Mouse (Mus musculus) cerebellum, adult 11-12 months (tissue): Measurements from ENCODE around the gene Cacna2d1.

Source experiments
- DNase-seq: peaks from one replicate; pipeline ENCODE4 v3.0.0; 2022

Cacna2d1 gene

DNA sequence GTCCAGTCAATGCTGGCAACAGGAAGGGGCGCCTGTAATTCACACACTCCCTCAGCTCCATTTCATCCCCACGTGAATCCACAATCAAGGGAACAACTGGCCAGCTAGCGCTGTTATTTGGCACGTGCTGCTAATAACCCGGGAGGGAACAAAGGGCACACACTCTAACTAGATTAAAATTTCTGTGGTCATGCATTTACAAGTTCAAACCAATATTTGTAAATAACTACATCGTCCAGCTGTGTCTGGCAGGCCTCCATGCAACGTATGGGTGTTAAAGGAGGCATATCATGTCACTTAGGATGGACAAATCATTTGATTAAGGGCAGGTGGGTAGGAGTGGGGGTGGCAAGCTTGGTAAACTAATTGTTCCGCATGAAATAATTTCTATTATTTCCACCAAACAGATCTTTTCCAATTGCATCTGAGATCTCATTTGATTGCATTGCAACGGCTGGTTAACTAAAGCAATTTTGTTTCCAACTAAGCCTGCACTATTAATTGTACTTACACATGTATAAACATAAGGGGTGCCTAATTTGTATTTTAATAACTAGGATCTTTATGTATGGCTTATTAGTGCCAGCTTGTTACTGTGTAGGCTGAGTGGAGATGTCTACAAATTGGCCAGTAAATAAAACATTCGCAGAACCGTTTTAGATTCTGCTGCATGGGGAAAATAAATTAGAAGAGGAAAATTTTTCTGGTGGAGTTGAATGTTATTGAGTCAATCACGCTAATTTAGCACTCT lies 231.8 kb downstream of the Cacna2d1 start:
- DNase-seq, result no peak

DNA sequence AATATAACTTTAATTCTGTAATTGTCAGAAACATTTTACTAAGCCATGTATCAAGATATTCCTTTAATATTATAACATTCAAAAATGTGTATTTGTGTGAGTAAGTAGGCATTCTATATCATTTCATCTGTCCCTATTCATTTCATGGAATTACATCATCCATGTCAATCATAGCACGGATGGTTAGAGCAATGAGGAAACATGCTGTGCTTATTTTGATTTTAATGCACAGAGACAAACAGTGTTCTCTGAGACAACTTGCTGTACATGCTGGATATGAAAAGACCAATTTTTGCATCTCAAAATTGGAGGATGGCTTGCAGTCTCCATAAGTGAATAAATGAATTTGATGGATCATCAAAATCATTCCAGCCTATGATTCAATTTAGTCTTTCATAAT lies 232.4 kb downstream of the Cacna2d1 start:
- no peak for DNase-seq

DNA sequence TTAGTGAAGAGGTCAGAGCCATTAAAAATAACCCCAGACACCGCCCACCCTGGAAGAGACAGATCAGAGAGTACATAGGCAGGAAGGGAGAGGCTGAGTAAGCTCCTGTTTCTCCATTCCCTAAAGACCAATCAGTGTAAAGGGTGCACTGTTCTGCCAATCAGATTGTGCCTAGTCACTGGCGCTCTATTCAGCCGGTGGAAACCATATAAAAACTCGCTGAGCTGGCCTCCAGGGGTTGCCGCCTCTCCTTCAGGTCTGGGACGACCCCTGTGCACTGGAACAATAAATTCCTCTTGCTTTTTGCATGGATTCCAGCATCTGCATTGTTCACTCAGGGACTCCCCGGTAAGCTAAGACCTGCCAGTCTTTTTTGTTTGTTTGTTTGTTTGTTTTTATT lies 246.6 kb downstream of the Cacna2d1 start:
- DNase-seq, result no peak

DNA sequence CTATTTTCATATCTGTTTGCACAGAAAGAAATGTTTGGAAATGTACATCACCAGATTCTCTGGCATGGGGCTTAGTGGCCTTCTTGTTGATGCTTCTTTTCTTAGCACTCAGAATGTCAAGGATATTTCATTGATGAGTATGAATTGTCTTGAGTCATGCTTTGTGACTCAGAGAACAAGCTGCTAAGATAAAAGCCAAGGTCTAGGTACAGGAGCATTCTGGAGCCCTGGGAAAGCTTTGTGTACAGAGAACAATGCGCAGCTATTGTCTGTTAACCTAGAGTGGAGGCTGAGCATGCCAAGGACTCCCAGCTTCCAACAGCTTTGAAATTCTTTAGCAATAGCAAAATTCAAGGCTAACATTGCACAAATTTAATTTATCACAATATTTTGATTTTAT lies 249.6 kb downstream of the Cacna2d1 start:
- DNase-seq, result no peak

DNA sequence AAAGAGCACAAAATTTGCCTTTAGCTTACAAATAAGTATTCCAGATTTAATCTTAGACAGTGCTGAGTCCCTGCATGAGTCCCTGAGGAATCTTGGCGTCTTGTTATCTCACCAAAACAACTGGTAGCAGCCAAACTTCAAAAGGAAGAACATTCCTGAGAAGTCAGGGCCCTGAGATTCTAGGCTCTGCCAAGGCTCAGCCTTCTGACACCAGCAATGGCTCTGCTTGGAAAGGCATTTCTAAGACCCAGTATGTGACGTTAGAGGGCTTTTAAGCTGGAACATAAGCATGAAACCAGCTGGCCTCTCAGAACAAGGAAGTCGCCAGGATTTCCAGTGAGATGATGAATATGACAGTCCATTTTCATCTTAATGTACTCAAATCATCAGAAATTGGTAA lies 253.4 kb downstream of the Cacna2d1 start:
- DNase-seq, result no peak

DNA sequence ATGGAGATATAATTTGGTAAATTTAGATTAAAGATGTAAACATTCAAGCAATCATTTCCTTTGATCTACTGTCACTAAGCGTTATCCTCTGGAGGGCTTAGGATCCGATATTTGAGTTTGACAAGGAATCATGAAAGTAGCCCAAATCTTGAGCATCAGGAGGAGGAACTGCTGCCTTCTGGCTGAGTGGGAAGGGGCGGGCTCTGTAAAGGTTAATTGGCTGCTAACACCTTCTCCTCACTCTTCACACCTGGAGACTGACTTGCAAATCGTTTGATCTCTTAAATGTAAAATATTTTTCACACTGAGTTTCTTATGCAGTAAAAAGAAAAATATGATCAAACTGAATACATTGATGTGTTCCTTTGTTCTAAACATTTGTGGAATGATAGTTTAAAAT lies 255.4 kb downstream of the Cacna2d1 start:
- DNase-seq, result no peak

DNA sequence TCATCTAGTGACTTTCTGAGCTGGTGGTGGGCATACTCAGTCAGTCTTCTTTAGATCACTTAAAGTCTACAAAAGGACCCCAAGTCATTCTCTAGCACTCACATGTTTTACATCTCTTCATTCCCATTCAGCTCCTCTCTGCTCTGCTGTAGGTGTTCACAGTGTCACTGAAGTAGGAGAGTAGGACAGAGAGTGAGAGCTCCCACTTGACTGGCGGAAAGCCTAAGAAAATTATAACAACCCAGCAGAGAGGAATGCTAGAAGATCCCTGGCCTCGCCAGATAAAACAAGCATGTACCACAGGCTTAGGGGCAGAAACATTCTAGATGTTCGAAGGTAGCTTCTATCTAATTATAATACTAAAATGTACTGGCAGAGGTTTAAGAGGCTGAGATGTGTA lies 256.7 kb downstream of the Cacna2d1 start:
- DNase-seq, result no peak

DNA sequence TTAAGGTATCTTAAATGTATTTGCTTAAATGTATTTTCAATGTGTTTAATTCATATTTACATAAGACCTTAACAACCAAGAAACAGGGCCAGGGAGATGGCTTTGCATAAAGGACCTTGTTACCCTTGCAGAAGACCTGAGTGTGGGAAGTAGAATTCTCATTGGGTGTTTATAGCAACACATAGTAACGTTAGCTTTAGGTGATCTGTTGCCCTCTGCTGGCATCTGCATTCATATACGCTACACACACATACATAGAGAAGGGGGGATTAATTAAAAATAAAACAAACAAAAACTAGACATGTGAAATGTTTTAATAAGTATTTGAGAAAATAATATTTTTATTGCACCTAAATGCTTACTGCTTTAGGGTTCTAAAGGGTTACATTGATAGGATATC lies 265.3 kb downstream of the Cacna2d1 start:
- no peak for DNase-seq

DNA sequence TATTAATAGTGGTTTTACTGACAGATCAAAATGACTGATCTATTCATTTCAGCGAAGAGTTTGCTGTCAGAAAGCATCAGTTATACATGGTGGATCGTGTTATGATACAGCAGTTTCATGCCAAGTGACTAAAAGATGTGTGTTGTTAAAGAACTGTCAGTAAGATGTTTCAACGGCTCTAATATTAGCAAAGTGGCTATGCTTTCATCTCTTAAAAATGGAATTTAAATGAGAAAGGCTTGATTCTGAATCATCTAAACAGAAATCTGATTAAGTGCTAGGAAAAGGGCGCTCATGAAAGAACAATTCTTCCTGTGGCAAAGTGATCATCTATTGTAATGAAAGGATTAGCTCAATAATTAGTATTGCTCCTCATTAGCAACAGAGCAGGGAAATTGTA lies 287.5 kb downstream of the Cacna2d1 start:
- DNase-seq, result no peak

DNA sequence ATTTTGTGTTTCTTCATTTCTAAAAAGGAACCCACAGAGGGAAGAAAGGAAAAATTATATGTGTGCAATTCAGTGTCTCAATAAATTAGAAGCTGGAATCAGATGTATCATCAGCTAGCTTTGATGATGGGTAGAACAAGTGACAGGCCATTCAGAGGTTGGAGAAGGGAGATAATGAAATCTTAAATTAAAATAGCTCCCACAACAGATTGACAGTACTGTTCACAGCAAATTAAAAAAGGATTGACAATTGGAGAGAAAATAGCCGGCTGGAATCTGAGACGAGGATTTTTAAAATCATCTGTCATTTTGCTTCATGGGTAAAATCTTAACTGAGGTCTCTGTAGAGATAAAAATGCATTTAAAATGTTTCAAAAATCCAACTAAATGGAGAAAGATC lies 290.9 kb downstream of the Cacna2d1 start:
- DNase-seq, result no peak

DNA sequence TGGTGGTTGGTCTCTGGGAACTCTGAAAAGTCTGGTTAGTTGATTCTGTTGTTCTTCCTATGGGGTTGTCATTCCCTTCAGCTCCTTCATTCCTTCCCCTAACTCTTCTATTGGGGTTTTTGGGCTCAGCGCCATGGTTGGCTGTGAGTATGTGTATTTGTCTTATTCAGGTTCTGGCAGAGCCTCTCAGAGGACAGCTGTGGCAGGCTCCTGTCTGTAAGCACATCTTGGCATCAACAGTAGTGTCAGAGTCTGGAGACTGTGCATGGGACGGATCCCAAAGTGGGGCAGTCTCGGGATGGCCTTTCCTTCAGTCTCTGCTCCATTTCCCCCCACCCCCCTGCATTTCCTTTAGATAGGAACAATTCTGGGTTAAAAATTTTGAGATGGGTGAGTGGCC lies 294.9 kb downstream of the Cacna2d1 start:
- no peak for DNase-seq

DNA sequence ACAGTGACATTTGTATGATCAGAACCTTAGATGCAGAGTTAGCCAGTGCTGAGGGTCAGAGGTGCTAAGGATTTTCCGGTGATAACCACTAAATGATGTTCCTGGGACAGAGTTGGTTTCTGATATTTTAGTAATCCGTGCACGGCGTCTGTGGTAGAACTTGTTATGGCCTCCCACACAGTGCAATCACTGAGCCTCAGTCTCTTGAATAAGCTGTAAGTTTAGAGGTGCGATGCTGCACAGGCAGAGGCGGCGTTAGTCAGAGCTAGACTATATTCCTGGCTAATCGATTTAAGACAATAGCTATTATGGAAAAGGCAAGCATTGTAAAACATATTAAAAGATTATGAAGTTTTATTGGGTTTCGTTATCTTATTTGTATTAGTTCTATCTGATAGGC lies 297.0 kb downstream of the Cacna2d1 start:
- no peak for DNase-seq

DNA sequence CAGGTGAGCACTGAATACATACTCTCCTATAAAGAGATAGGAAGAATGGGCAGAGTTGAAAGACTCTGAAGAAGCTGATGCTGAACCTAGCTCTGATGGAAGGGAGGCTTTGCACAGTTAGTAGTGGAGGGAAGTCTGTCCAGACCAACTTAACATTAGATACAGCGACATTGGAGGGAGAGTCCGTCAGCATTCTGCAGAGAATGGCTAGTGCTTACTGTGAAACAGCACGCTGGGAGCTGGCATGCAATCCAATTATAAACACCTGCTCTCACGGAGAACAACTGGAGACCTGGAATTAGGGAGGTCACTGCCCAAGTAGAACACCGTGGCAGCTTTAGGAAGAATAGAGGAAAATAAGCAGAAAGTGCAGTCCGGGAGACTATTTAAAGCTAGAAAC lies 300.4 kb downstream of the Cacna2d1 start:
- no peak for DNase-seq

DNA sequence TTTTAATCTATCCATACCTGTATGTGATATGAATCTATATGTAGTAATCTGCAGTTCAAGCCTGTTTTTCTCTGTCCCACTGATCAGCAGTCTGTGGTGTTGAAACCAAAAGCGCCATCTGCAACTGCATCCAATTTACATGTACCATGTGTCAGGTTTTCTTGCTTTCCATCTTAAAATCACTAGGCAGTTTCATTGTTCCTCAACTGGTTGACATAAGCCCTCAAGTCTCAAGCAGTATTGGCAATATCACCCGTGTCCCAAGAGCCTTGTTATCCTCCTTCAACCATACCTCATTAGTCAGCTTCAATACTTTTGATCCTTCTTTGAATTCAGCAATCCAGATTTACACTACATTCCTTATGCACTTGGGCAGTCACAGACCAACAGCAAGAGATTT lies 301.4 kb downstream of the Cacna2d1 start:
- DNase-seq, result no peak

DNA sequence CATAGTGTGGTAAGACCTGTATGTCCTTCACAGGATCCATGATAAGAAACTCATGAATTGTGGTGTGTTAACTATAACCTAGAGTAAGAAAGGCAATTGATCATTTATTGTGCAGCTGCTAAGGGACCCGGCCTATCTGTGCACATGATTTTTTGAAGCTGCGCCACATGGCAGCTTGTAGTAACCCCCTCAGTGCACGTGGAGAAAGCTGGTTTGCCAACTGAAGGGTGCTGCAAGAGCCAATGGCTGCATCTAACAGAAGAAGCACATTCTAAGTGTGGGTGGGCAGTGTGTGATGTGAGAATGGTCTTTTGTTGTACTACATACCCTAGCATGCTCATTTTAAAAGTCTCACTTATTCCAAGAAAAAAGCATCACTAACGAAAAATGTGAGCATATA lies 302.1 kb downstream of the Cacna2d1 start:
- no peak for DNase-seq

DNA sequence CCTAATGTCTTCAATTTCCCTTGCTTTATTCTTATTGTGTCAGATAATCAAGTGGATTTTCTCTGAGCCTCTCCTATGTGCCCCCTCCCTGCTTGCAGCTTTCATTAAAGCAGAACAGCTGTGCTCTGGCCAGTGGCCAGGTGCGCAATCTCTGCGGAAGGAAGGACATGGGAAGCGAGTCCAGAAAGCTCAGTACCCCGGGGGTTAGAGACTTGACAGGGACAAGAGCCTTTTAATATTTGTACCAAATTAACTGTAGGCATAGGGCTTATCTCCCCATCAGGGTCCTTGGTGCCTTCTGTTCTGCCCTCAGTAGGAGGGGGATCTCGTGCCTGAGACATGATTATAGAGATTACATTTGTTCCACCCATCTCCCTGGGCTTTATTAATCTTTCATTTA lies 303.5 kb downstream of the Cacna2d1 start:
- DNase-seq, result no peak

DNA sequence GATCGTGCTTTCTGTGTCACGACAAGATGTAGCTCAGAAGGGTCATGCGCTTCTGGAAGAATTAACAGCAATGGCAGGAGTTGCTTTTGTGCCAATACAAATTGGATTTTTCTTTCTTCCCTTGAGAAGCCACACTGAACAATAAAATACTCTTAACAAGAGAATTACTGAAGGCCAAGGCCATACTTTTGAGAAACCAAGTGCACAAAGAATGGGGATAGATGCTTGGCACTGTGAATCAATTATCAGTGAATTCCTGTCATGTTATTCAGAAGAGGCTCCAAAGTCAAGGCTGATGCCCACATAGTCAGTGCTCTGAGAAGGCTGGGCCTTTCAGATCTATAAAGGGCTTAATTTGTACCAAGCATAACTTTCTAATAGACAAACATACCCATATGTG lies 305.8 kb downstream of the Cacna2d1 start:
- DNase-seq, result no peak

DNA sequence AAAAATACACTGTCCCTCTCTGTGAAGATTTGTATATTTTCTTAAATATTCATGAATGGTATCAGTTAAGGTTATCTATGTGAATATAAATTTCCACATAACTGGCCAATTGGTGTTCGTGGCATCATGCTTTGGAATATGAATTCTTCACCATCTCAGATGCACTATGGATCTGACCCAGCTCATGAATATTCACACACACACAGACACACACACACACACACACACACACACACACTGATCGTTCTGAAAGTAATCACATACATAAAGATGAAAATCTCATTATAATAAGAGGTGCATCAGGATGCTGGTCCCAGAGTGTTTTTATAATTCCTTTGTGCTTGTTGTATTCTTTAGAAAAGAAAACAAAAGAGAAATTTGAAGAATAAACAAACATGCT lies 309.1 kb downstream of the Cacna2d1 start:
- DNase-seq, result no peak

DNA sequence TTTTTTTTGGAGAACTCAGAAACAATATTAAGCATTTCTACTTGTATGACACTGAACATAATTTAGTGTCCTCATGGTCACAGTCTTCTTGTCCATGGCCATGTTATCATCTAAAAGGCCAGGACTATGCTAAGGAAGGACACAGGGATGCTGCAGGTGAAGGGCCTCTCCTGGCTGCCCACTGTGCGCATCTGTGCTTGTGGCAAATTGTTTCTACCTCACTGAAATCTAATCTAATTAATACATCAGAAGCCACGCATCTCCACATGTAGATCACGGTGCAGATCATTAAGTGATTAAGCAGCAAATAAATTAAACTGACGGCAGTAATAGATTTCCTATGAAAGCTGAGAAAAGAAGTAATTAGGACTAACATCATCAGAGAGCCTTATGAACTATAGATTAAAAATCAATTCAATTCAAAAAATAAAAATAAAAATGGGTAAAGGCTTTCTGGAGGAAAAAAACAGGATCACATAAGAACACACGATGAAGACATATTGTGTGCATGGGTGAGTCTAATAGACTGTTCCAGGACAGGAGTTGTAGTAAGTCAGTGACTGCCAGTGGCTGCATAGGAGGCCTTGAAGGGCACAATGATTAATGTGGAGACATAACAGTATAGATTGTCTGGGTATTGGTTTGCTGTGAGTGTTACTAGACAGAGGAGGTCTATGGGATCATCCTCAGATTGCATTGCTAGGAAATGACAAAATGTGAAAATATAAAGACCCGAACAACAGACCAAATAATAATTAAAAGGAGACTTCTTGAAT lies 318.4 kb downstream of the Cacna2d1 start:
- DNase-seq, result no peak

DNA sequence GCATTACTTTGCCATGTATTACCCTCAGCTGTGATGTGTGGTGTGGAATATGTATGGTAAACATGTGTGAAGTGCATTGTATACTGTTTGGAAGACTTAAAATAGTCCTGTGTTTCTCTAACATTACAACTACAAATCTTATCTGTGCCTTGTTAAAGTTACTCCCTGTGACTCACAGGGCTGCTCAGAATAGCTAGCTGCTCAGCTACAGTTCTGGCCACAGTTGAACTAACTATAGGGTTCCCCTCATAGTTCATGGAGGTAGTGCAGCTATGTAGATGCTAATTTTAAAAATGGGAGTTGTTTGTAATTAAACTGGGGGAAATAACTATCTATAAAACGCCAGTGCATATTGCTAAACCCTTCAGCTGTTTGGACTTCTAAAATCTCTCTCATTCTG lies 319.3 kb downstream of the Cacna2d1 start:
- DNase-seq, result no peak

DNA sequence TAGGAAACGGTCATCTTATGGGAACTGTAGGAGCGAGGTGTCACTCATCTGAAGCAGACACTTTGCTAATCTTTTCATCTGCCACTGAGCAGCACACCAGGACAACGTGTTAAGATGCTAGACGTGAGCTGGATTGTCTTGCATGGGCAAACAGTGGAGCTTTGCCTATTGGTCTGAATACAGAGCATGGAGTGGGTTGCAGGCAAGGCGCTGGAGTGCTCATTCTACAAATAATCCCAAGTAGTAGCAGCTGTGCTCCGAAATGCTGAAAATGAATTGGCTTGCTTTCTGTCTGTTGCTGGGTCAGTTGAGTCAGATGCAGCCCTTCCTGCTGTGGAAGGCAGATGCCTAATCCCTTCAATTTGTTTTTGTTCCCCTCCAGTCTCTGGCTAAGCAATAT lies 330.9 kb downstream of the Cacna2d1 start:
- DNase-seq, result no peak

DNA sequence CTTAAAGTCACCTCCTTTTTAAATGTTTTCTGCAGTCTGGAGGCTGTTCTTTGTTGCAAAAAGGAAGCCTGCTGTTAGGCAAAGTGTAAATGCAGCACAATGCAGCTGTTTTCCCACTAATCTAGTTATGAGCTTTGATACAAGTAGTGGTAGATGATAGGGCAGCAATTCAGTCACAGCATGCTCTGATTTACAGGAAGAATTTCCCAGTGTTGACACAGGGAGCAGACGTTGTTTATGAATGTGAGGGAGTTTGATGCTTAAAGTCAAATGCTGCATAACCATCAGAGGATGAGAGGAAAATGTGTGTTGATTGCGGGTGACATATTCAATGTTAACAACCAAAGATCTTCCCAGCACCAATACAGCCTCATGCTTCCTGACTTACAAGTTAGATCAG lies 342.6 kb downstream of the Cacna2d1 start:
- no peak for DNase-seq

DNA sequence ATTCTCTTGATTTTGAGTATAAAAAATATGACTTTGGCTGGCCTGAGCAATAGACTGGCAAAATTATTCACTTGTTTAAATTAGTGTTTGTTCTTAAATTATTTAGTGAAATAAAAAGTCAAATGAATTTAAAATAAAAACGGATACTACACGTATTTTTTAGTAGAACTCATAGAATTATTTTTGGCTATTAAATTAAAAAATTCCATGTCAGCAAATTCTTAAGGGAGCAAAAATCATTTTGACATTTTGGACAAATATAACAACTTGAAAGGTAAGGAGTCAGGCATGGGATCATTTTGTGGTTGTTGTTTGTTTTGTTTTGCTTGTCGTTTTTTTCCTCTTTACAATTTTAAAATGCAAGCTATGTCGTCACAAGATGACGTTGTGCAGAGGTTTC lies 346.7 kb downstream of the Cacna2d1 start:
- no peak for DNase-seq

DNA sequence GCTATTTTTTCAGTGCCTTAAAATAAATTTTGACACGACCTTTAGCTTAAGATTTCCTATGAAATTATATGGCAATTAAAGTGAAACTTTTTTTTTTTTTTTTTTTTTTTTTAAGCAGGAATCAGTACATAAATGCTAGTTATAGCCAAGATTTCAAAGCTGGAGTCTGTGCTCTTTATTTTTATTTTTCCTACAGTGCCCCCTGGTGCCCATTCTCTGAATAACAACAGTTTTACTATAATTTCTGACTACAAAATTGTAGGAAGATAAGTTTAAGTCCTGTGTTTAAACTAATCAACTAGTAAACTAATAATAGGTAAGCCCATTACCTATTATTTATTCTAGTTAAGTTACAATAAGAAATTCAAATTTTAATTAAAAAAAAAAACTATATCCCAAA lies 358.7 kb downstream of the Cacna2d1 start:
- DNase-seq, result no peak

DNA sequence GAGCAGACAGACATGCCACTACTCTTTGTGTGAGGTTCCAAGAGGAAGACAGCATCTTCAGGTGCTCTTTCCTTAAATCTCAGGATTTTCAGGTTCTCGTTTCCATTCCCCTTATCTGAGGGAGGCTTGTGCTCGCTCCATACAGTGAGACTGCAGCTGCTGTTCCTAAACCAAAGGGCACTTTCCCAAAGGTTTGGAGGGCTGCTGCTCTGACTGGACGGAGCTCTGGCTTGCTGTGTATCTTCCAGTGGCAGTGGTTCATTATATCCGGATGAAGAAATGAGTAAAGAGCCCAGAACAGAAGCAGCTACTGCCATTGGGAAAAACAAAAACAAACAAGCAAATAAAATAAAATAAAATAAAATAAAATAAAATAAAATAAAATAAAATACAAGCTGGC lies 359.3 kb downstream of the Cacna2d1 start:
- DNase-seq, result no peak
